Mouse (Mus musculus): ENCODE measurements at regions not wholly inside any gene's neighbourhood (a gene's known extent, or its start where the extent isn't known, plus 50 kb on each side); places are given as distances from the start of the nearest gene placed in this dataset.

GRCm38 (mm10) chr11:111363363-111363762 lies 297.4 kb downstream of the Kcnj2 start:
- no peak overlapping the region for H3K9ac ChIP-seq (ENCODE audit: low read depth, low read length)
- ATAC-seq = no peak
- H3K9me3 ChIP-seq (ENCODE audit: control insufficient read depth, low read length) = no peaks in the 10 kb centered on the region
- 80% methylated on average over 1 of the region's 1 CpGs for WGBS
- H3K27ac ChIP-seq (ENCODE audit: low read depth, low read length) = no peak overlapping the region
- H3K27me3 ChIP-seq (replicated peaks; ENCODE audit: control insufficient read depth, insufficient read depth, low read length) = no peaks in the 10 kb centered on the region
- no peak overlapping the region for H3K4me2 ChIP-seq (ENCODE audit: low read length)
- H3K4me1 ChIP-seq (ENCODE audit: control insufficient read depth, insufficient read depth, low read depth, low read length) = no peaks in the 10 kb centered on the region
- no peaks in the 10 kb centered on the region for H3K36me3 ChIP-seq (ENCODE audit: control insufficient read depth, insufficient read depth, low read length)
- H3K4me3 ChIP-seq (ENCODE audit: low read length) = no peak overlapping the region

- Histone ChIP-seq H3K36me3 (ENCODE audit: control insufficient read depth, insufficient read depth, low read length) (no peaks in the 10 kb centered on the region), H3K27me3 (replicated peaks; ENCODE audit: control insufficient read depth, insufficient read depth, low read length) (no peaks in the 10 kb centered on the region), H3K4me3 (ENCODE audit: low read length) (no peak overlapping the region), H3K27ac (ENCODE audit: low read depth, low read length) (no peak overlapping the region), H3K9me3 (ENCODE audit: control insufficient read depth, low read length) (no peaks in the 10 kb centered on the region), H3K4me2 (ENCODE audit: low read length) (no peak overlapping the region), H3K9ac (ENCODE audit: low read depth, low read length) (no peak overlapping the region), H3K4me1 (ENCODE audit: control insufficient read depth, insufficient read depth, low read depth, low read length) (no peaks in the 10 kb centered on the region)
- no peak for ATAC-seq
- WGBS = 78% methylated on average over 4 of the region's 4 CpGs
These were observed 311.2 kb downstream of the Kcnj2 start for GRCm38 (mm10) chr11:111377165-111377564.

- H3K4me3 ChIP-seq (ENCODE audit: low read length) = no peak overlapping the region
- no peaks in the 10 kb centered on the region for H3K36me3 ChIP-seq (ENCODE audit: control insufficient read depth, insufficient read depth, low read length)
- ATAC-seq = no peak
- H3K9me3 ChIP-seq (ENCODE audit: control insufficient read depth, low read length) = no peaks in the 10 kb centered on the region
- no peaks in the 10 kb centered on the region for H3K4me1 ChIP-seq (ENCODE audit: control insufficient read depth, insufficient read depth, low read depth, low read length)
- H3K27ac ChIP-seq (ENCODE audit: low read depth, low read length) = no peak overlapping the region
- H3K4me2 ChIP-seq (ENCODE audit: low read length) = no peak overlapping the region
- H3K27me3 ChIP-seq (replicated peaks; ENCODE audit: control insufficient read depth, insufficient read depth, low read length) = no peaks in the 10 kb centered on the region
- no peak overlapping the region for H3K9ac ChIP-seq (ENCODE audit: low read depth, low read length)
- WGBS = 89% methylated on average over 3 of the region's 3 CpGs
These were observed 313.9 kb downstream of the Kcnj2 start for GRCm38 (mm10) chr11:111379842-111380241.

- 100% methylated on average over 1 of the region's 1 CpGs for WGBS
- Histone ChIP-seq H3K27ac (ENCODE audit: low read depth, low read length) (no peak overlapping the region), H3K4me3 (ENCODE audit: low read length) (no peak overlapping the region), H3K9ac (ENCODE audit: low read depth, low read length) (no peak overlapping the region), H3K4me2 (ENCODE audit: low read length) (no peak overlapping the region), H3K36me3 (ENCODE audit: control insufficient read depth, insufficient read depth, low read length) (no peaks in the 10 kb centered on the region), H3K27me3 (replicated peaks; ENCODE audit: control insufficient read depth, insufficient read depth, low read length) (no peaks in the 10 kb centered on the region), H3K9me3 (ENCODE audit: control insufficient read depth, low read length) (no peaks in the 10 kb centered on the region), H3K4me1 (ENCODE audit: control insufficient read depth, insufficient read depth, low read depth, low read length) (no peaks in the 10 kb centered on the region)
- no peak for ATAC-seq
These were observed 332.7 kb downstream of the Kcnj2 start for GRCm38 (mm10) chr11:111398706-111399105.

- no peaks in the 10 kb centered on the region for H3K27me3 ChIP-seq (replicated peaks; ENCODE audit: control insufficient read depth, insufficient read depth, low read length)
- H3K27ac ChIP-seq (ENCODE audit: low read depth, low read length) = no peak overlapping the region
- H3K9ac ChIP-seq (ENCODE audit: low read depth, low read length) = no peak overlapping the region
- 80% methylated on average over 2 of the region's 2 CpGs for WGBS
- no peaks in the 10 kb centered on the region for H3K36me3 ChIP-seq (ENCODE audit: control insufficient read depth, insufficient read depth, low read length)
- H3K9me3 ChIP-seq (ENCODE audit: control insufficient read depth, low read length) = no peaks in the 10 kb centered on the region
- no peak overlapping the region for H3K4me3 ChIP-seq (ENCODE audit: low read length)
- no peak overlapping the region for H3K4me2 ChIP-seq (ENCODE audit: low read length)
- no peaks in the 10 kb centered on the region for H3K4me1 ChIP-seq (ENCODE audit: control insufficient read depth, insufficient read depth, low read depth, low read length)
- no peak for ATAC-seq
These were observed 343.3 kb downstream of the Kcnj2 start for GRCm38 (mm10) chr11:111409266-111409665.

- no peak for ATAC-seq
- WGBS = 70% methylated on average over 4 of the region's 4 CpGs
- H3K27me3 ChIP-seq (replicated peaks; ENCODE audit: control insufficient read depth, insufficient read depth, low read length) = no peaks in the 10 kb centered on the region
- H3K9ac ChIP-seq (ENCODE audit: low read depth, low read length) = no peak overlapping the region
- H3K4me3 ChIP-seq (ENCODE audit: low read length) = no peak overlapping the region
- H3K36me3 ChIP-seq (ENCODE audit: control insufficient read depth, insufficient read depth, low read length) = no peaks in the 10 kb centered on the region
- no peak overlapping the region for H3K4me2 ChIP-seq (ENCODE audit: low read length)
- no peaks in the 10 kb centered on the region for H3K9me3 ChIP-seq (ENCODE audit: control insufficient read depth, low read length)
- H3K27ac ChIP-seq (ENCODE audit: low read depth, low read length) = no peak overlapping the region
- no peaks in the 10 kb centered on the region for H3K4me1 ChIP-seq (ENCODE audit: control insufficient read depth, insufficient read depth, low read depth, low read length)
These were observed 358.9 kb downstream of the Kcnj2 start for GRCm38 (mm10) chr11:111424871-111425270.

GRCm38 (mm10) chr11:111426715-111427114 lies 360.8 kb downstream of the Kcnj2 start:
- Histone ChIP-seq H3K4me1 (ENCODE audit: control insufficient read depth, insufficient read depth, low read depth, low read length) (no peaks in the 10 kb centered on the region), H3K27ac (ENCODE audit: low read depth, low read length) (no peak overlapping the region), H3K9ac (ENCODE audit: low read depth, low read length) (no peak overlapping the region), H3K36me3 (ENCODE audit: control insufficient read depth, insufficient read depth, low read length) (no peaks in the 10 kb centered on the region), H3K27me3 (replicated peaks; ENCODE audit: control insufficient read depth, insufficient read depth, low read length) (no peaks in the 10 kb centered on the region), H3K4me2 (ENCODE audit: low read length) (no peak overlapping the region), H3K9me3 (ENCODE audit: control insufficient read depth, low read length) (no peaks in the 10 kb centered on the region), H3K4me3 (ENCODE audit: low read length) (no peak overlapping the region)
- WGBS = 74% methylated on average over 4 of the region's 4 CpGs
- no peak for ATAC-seq

GRCm38 (mm10) chr11:111442257-111442656 lies 376.3 kb downstream of the Kcnj2 start:
- Histone ChIP-seq H3K27me3 (replicated peaks; ENCODE audit: control insufficient read depth, insufficient read depth, low read length) (no peaks in the 10 kb centered on the region), H3K36me3 (ENCODE audit: control insufficient read depth, insufficient read depth, low read length) (no peaks in the 10 kb centered on the region), H3K27ac (ENCODE audit: low read depth, low read length) (no peak overlapping the region), H3K4me1 (ENCODE audit: control insufficient read depth, insufficient read depth, low read depth, low read length) (no peaks in the 10 kb centered on the region), H3K4me2 (ENCODE audit: low read length) (no peak overlapping the region), H3K9me3 (ENCODE audit: control insufficient read depth, low read length) (no peaks in the 10 kb centered on the region), H3K4me3 (ENCODE audit: low read length) (no peak overlapping the region), H3K9ac (ENCODE audit: low read depth, low read length) (no peak overlapping the region)
- no peak for ATAC-seq

GRCm38 (mm10) chr11:111443381-111443780 lies 377.4 kb downstream of the Kcnj2 start:
- WGBS = 90% methylated on average over 1 of the region's 1 CpGs
- no peak overlapping the region for H3K4me3 ChIP-seq (ENCODE audit: low read length)
- H3K4me1 ChIP-seq (ENCODE audit: control insufficient read depth, insufficient read depth, low read depth, low read length) = no peaks in the 10 kb centered on the region
- no peak overlapping the region for H3K9ac ChIP-seq (ENCODE audit: low read depth, low read length)
- H3K4me2 ChIP-seq (ENCODE audit: low read length) = no peak overlapping the region
- no peaks in the 10 kb centered on the region for H3K27me3 ChIP-seq (replicated peaks; ENCODE audit: control insufficient read depth, insufficient read depth, low read length)
- H3K9me3 ChIP-seq (ENCODE audit: control insufficient read depth, low read length) = no peaks in the 10 kb centered on the region
- no peak overlapping the region for H3K27ac ChIP-seq (ENCODE audit: low read depth, low read length)
- no peak for ATAC-seq
- no peaks in the 10 kb centered on the region for H3K36me3 ChIP-seq (ENCODE audit: control insufficient read depth, insufficient read depth, low read length)

GRCm38 (mm10) chr11:111444791-111445190 lies 378.8 kb downstream of the Kcnj2 start:
- H3K4me2 ChIP-seq (ENCODE audit: low read length) = no peak overlapping the region
- ATAC-seq = no peak
- H3K27ac ChIP-seq (ENCODE audit: low read depth, low read length) = no peak overlapping the region
- H3K27me3 ChIP-seq (replicated peaks; ENCODE audit: control insufficient read depth, insufficient read depth, low read length) = no peaks in the 10 kb centered on the region
- no peak overlapping the region for H3K4me3 ChIP-seq (ENCODE audit: low read length)
- H3K9me3 ChIP-seq (ENCODE audit: control insufficient read depth, low read length) = no peaks in the 10 kb centered on the region
- H3K36me3 ChIP-seq (ENCODE audit: control insufficient read depth, insufficient read depth, low read length) = no peaks in the 10 kb centered on the region
- 83% methylated on average over 4 of the region's 4 CpGs for WGBS
- no peaks in the 10 kb centered on the region for H3K4me1 ChIP-seq (ENCODE audit: control insufficient read depth, insufficient read depth, low read depth, low read length)
- no peak overlapping the region for H3K9ac ChIP-seq (ENCODE audit: low read depth, low read length)

Measured in hindbrain, embryonic 16.5 days (tissue).